Mouse (Mus musculus): Measurements from ENCODE around the gene Sp2. TPM values are rescaled to one million over a fixed set of nuclear protein-coding genes. Genes with fewer than 3 reads are reported as not detected.

The Sp2 gene
- polyA plus RNA-seq (2012; rRNA removed) (7.7 and 8.0 TPM in 2 replicates), polyA plus RNA-seq (2014; fragmentation: Nextera tagmentation; extraction: Ambion mirVana) (13.7 and 17.1 TPM in 2 replicates)

DNA sequence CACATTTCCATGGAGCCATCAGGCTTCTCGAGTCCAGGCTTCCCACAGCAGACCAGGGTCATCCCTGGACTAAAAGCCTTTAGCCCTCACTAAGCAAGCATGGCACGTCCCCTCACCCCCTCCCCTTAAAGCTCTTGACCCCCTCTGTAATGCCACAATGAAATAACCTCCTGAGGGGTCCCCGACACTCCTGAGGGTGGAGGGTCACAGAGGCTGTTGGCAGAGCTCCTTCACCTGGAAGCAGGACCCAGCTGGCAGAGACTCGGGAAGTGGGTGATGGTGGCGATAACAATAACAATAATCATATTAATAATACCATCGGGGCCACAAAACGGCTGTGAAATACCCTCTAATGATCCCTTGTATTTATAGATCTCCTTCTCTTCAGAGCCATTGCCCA, at the start of gene Sp2:
TSS of gene Sp2 (minus strand) at position 101 of the 400 bp plus-strand sequence.
- no peak for TF ChIP-seq EP300 (IDR thresholded peaks at IDR 0.05; ENCODE audit: low read depth)
- TF ChIP-seq CTCF (IDR thresholded peaks at IDR 0.05; ENCODE audit: low read depth): no peak
- WGBS (ENCODE audit: insufficient replicate concordance): 64% methylated on average over 7 of the region's 7 CpGs
- no peak for DNase-seq (ENCODE audit: low read depth in 3 of 3, low spot score in 3 of 3)
- no peak for ATAC-seq (ENCODE audit: insufficient read depth)
- H3K9ac ChIP-seq (replicated peaks): no peak within 1 kb of the TSS
- peaks cover 12% of the 10 kb centered on the region for H3K27me3 ChIP-seq (ENCODE audit: control insufficient read depth, insufficient read depth, low read length)
- no peaks in the 10 kb centered on the region for H3K9me3 ChIP-seq (ENCODE audit: control insufficient read depth, low read length)
- no peaks in the 10 kb centered on the region for H3K36me3 ChIP-seq (replicated peaks; ENCODE audit: control insufficient read depth, insufficient read depth, low read depth)
- no peak within 1 kb of the TSS for H3K4me2 ChIP-seq (ENCODE audit: low read depth)
- H3K4me1 ChIP-seq (replicated peaks; ENCODE audit: control insufficient read depth in 2 of 2, insufficient read depth in 2 of 2, low read length in 1 of 2): peaks cover 10 to 18% of the 10 kb centered on the region in 2 experiments
- no peak within 1 kb of the TSS for H3K27ac ChIP-seq
- H3K4me3 ChIP-seq (ENCODE audit: insufficient read depth in 1 of 2, low read depth in 2 of 2, low read length in 2 of 2): no peak within 1 kb of the TSS

DNA sequence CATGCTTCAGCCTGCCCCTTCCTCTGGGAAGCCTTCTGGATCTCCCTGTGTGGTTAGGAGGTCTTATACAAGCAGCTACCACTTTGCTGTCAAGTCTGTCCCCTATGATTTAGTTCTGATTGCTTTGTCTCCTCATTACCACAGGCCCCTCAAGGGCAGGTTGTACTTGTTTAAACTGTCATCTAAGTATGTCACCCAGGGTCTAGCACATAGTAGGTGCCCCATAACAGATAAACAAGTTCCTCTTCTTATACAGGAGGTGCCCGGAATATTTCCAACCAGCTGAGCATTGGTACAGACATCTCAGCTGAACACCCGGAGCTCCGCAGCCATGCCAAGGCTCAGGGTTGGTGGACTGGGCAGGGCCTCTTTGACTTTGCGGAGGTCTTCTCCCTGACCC, 49.7 kb upstream of the Sp2 start:
- Histone ChIP-seq H3K36me3 (replicated peaks; ENCODE audit: control insufficient read depth, insufficient read depth, low read depth) (no peaks in the 10 kb centered on the region), H3K9ac (replicated peaks) (no peak overlapping the region), H3K4me1 (replicated peaks; ENCODE audit: control insufficient read depth in 2 of 2, insufficient read depth in 2 of 2, low read length in 1 of 2) (peaks cover 0 to 3% of the 10 kb centered on the region in 2 experiments; a peak in 1 of 4 replicates), H3K27ac (no peak overlapping the region), H3K9me3 (ENCODE audit: control insufficient read depth, low read length) (no peaks in the 10 kb centered on the region), H3K4me3 (ENCODE audit: insufficient read depth in 1 of 2, low read depth in 2 of 2, low read length in 2 of 2) (no peak overlapping the region), H3K4me2 (ENCODE audit: low read depth) (no peak overlapping the region), H3K27me3 (ENCODE audit: control insufficient read depth, insufficient read depth, low read length) (no peaks in the 10 kb centered on the region)
- ATAC-seq (ENCODE audit: insufficient read depth): no peak
- no peak for DNase-seq (ENCODE audit: low read depth in 3 of 3, low spot score in 3 of 3)
- no peak for TF ChIP-seq CTCF (IDR thresholded peaks at IDR 0.05; ENCODE audit: low read depth)
- WGBS (ENCODE audit: insufficient replicate concordance): 80% methylated on average over 4 of the region's 4 CpGs

DNA sequence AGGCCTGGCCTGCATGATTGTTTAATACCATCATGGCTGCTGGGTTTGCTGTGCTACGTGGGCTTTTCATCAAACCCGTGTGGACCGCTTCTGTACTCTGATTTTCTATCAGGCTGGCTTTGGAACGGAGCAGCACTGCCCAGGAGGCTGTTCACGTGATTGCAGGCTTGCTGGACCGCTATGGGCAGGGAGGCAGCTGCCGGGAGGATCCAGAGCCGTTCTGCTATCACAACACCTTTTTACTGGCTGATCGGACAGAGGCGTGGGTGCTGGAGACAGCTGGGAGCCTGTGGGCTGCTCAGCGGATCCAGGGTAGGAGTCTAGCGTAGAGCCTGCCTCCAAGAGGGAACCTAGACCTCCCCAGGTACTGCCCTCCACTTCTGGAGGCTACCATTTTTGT, 49.2 kb upstream of the Sp2 start:
- Histone ChIP-seq H3K4me2 (ENCODE audit: low read depth) (no peak overlapping the region), H3K9ac (replicated peaks) (no peak overlapping the region), H3K9me3 (ENCODE audit: control insufficient read depth, low read length) (no peaks in the 10 kb centered on the region), H3K4me3 (ENCODE audit: insufficient read depth in 1 of 2, low read depth in 2 of 2, low read length in 2 of 2) (no peak overlapping the region), H3K36me3 (replicated peaks; ENCODE audit: control insufficient read depth, insufficient read depth, low read depth) (no peaks in the 10 kb centered on the region), H3K27me3 (ENCODE audit: control insufficient read depth, insufficient read depth, low read length) (no peaks in the 10 kb centered on the region), H3K27ac (no peak overlapping the region), H3K4me1 (replicated peaks; ENCODE audit: control insufficient read depth in 2 of 2, insufficient read depth in 2 of 2, low read length in 1 of 2) (peaks cover 0 to 3% of the 10 kb centered on the region in 2 experiments; a peak in 1 of 4 replicates)
- ATAC-seq (ENCODE audit: insufficient read depth) (no peak), DNase-seq (ENCODE audit: low read depth in 3 of 3, low spot score in 3 of 3) (no peak)
- WGBS (ENCODE audit: insufficient replicate concordance): 74% methylated on average over 12 of the region's 12 CpGs
- no peak for TF ChIP-seq CTCF (IDR thresholded peaks at IDR 0.05; ENCODE audit: low read depth)
- no peak for TF ChIP-seq EP300 (IDR thresholded peaks at IDR 0.05; ENCODE audit: low read depth)

DNA sequence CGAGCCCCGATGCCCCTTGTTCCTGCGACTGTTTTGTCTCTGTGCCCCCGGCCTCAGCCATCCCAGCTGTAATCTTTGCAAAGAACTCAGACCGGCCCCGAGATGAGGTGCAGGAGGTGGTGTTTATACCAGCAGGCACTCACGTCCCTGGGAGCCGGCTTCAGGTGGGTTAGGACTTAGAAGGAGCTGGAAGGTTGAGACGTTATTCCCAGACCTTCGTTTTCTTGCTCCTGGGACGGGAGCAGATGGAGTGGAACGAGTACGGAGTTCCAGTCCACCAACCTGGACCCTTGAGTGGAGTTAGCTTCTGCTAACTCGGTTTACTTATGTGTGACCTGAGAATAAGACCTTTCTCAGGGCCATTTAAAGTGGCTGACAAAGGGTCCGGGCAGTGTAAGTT, 47.7 kb upstream of the Sp2 start:
- ATAC-seq (ENCODE audit: insufficient read depth): no peak
- H3K27ac ChIP-seq: no peak overlapping the region

DNA sequence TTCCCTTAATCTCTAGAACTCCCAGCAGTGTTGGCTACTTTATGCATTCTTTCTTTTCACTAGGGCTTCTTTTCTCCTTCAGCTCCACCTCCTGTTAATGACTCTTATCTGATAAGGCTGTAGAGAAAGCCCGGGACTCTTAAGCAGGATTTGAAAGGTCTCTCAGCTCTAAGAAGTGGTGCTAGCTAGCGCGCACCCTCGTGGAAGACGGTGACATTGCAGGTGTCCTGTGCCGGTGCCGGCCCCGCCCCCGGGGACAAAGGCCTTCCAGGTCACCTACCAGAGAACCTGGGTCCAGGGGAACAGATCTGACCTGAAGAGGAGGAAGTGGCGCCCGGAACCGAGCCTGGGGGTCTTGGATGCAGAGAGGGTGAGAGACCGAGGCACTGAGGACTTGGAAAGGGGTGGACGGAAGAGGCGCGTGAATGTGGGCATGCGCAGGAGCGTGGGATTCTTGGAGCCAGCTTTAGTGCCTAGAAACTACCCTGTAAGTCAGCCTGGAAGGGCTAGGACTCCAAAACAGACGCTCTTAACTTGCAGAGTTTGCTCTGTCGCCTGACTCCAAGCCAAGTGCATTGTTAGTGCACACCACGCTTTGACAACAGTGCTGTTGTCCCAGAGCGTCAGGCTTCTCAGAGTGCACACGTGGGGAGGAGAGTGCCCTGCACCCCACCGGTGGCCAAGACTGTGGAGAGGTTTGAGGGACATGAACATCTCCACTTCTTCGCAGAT, 47.1 kb upstream of the Sp2 start, which contains the start of gene Scrn2:
TSS of gene Scrn2 (plus strand) at position 253 of the 732 bp plus-strand sequence.
- H3K4me1 ChIP-seq (replicated peaks; ENCODE audit: control insufficient read depth in 2 of 2, insufficient read depth in 2 of 2, low read length in 1 of 2): peaks cover 0 to 3% of the 10 kb centered on the region in 2 experiments; a peak in 1 of 4 replicates
- peak within 1 kb of the TSS; percentile 51 to 71 for H3K4me3 ChIP-seq (ENCODE audit: insufficient read depth in 1 of 2, low read depth in 2 of 2, low read length in 2 of 2)
- H3K9ac ChIP-seq (replicated peaks): peak within 1 kb of the TSS; percentile 21
- H3K27ac ChIP-seq: no peak within 1 kb of the TSS
- WGBS (ENCODE audit: insufficient replicate concordance): 3% methylated on average over 25 of the region's 25 CpGs
- peaks cover 3% of the 10 kb centered on the region; the same call in 1 of the 2 replicates for H3K27me3 ChIP-seq (ENCODE audit: control insufficient read depth, insufficient read depth, low read length)
- TF ChIP-seq CTCF (IDR thresholded peaks at IDR 0.05; ENCODE audit: low read depth): peak; percentile 96
- no peak for TF ChIP-seq EP300 (IDR thresholded peaks at IDR 0.05; ENCODE audit: low read depth)
- DNase-seq (ENCODE audit: low read depth in 3 of 3, low spot score in 3 of 3): peak; percentile 64 to 72 (median 67)
- H3K4me2 ChIP-seq (ENCODE audit: low read depth): peak within 1 kb of the TSS; percentile 63
- no peaks in the 10 kb centered on the region for H3K36me3 ChIP-seq (replicated peaks; ENCODE audit: control insufficient read depth, insufficient read depth, low read depth)
- no peaks in the 10 kb centered on the region for H3K9me3 ChIP-seq (ENCODE audit: control insufficient read depth, low read length)
- peak; percentile 74 for ATAC-seq (ENCODE audit: insufficient read depth)

More for the DNA sequence above, 47.7 kb upstream of the Sp2 start:
- Histone ChIP-seq H3K9me3 (ENCODE audit: control insufficient read depth, low read length) (no peaks in the 10 kb centered on the region), H3K4me3 (ENCODE audit: insufficient read depth in 1 of 2, low read depth in 2 of 2, low read length in 2 of 2) (peak overlapping the region; percentile 51 to 71), H3K4me2 (ENCODE audit: low read depth) (peak overlapping the region; percentile 63), H3K9ac (replicated peaks) (peak overlapping the region; percentile 21), H3K27me3 (ENCODE audit: control insufficient read depth, insufficient read depth, low read length) (no peaks in the 10 kb centered on the region), H3K36me3 (replicated peaks; ENCODE audit: control insufficient read depth, insufficient read depth, low read depth) (no peaks in the 10 kb centered on the region), H3K4me1 (replicated peaks; ENCODE audit: control insufficient read depth in 2 of 2, insufficient read depth in 2 of 2, low read length in 1 of 2) (peaks cover 0 to 3% of the 10 kb centered on the region in 2 experiments; a peak in 1 of 4 replicates)
- no peak for DNase-seq (ENCODE audit: low read depth in 3 of 3, low spot score in 3 of 3)
- TF ChIP-seq EP300 (IDR thresholded peaks at IDR 0.05; ENCODE audit: low read depth) (no peak), CTCF (IDR thresholded peaks at IDR 0.05; ENCODE audit: low read depth) (no peak)
- WGBS (ENCODE audit: insufficient replicate concordance): 23% methylated on average over 15 of the region's 15 CpGs

All from liver, embryonic 14.5 days (tissue).